Mouse (Mus musculus): Measurements from ENCODE around the gene Ap1ar. TPM values are rescaled to one million over a fixed set of nuclear protein-coding genes. Genes with fewer than 3 reads are reported as not detected.

Gene Ap1ar
- polyA plus RNA-seq, 1 experiment from 2014 or later, result 54.8 TPM

GRCm38 (mm10) chr3:127764541-127764940 is 72.8 kb downstream of the Ap1ar start:
- peaks cover 7% of the 10 kb centered on the region; the same call in 1 of the 2 replicates for H3K27me3 ChIP-seq
- H3K4me1 ChIP-seq, result no peaks in the 10 kb centered on the region
- no peak overlapping the region for H3K9ac ChIP-seq
- H3K36me3 ChIP-seq, result no peaks in the 10 kb centered on the region
- no peak overlapping the region for H3K4me2 ChIP-seq
- no peaks in the 10 kb centered on the region for H3K9me3 ChIP-seq
- no peak for ATAC-seq (ENCODE audit: borderline replicate concordance, extremely low read depth, low FRiP score, low TSS enrichment)
- no peak overlapping the region for H3K4me3 ChIP-seq
- H3K27ac ChIP-seq, result no peak overlapping the region
- 54% methylated on average over 5 of the region's 5 CpGs for WGBS

GRCm38 (mm10) chr3:127763076-127763612 is 74.2 kb downstream of the Ap1ar start:
- WGBS, result 24% methylated on average over 7 of the region's 7 CpGs
- Histone ChIP-seq H3K4me3 (no peak overlapping the region), H3K4me1 (no peaks in the 10 kb centered on the region), H3K4me2 (peak overlapping the region; percentile 16; the same call in 1 of the 2 replicates), H3K27ac (no peak overlapping the region), H3K27me3 (peaks cover 9% of the 10 kb centered on the region; the same call in 1 of the 2 replicates), H3K9me3 (no peaks in the 10 kb centered on the region), H3K9ac (no peak overlapping the region), H3K36me3 (no peaks in the 10 kb centered on the region)
- ATAC-seq (ENCODE audit: borderline replicate concordance, extremely low read depth, low FRiP score, low TSS enrichment), result no peak

- Histone ChIP-seq H3K36me3 (no peaks in the 10 kb centered on the region), H3K9ac (no peak overlapping the region), H3K4me3 (no peak overlapping the region), H3K9me3 (no peaks in the 10 kb centered on the region), H3K4me2 (no peak overlapping the region), H3K27ac (no peak overlapping the region), H3K4me1 (no peaks in the 10 kb centered on the region), H3K27me3 (peaks cover 12% of the 10 kb centered on the region; the same call in 1 of the 2 replicates)
- 61% methylated on average over 8 of the region's 8 CpGs for WGBS
- no peak for ATAC-seq (ENCODE audit: borderline replicate concordance, extremely low read depth, low FRiP score, low TSS enrichment)
These were observed 74.9 kb downstream of the Ap1ar start for GRCm38 (mm10) chr3:127762403-127762802.

- Histone ChIP-seq H3K4me1 (no peaks in the 10 kb centered on the region), H3K36me3 (no peaks in the 10 kb centered on the region), H3K4me3 (no peak overlapping the region), H3K9me3 (no peaks in the 10 kb centered on the region), H3K4me2 (no peak overlapping the region), H3K27ac (no peak overlapping the region), H3K27me3 (peaks cover 16% of the 10 kb centered on the region; the same call in 1 of the 2 replicates), H3K9ac (no peak overlapping the region)
- 12% methylated on average over 8 of the region's 8 CpGs for WGBS
- ATAC-seq (ENCODE audit: borderline replicate concordance, extremely low read depth, low FRiP score, low TSS enrichment), result no peak
These were observed 78.1 kb downstream of the Ap1ar start for GRCm38 (mm10) chr3:127759212-127759611.

- Histone ChIP-seq H3K4me2 (no peak overlapping the region), H3K4me1 (no peaks in the 10 kb centered on the region), H3K9ac (no peak overlapping the region), H3K27ac (no peak overlapping the region), H3K36me3 (no peaks in the 10 kb centered on the region), H3K9me3 (no peaks in the 10 kb centered on the region), H3K4me3 (no peak overlapping the region), H3K27me3 (peaks cover 17% of the 10 kb centered on the region; the same call in 1 of the 2 replicates)
- no peak for ATAC-seq (ENCODE audit: borderline replicate concordance, extremely low read depth, low FRiP score, low TSS enrichment)
- 23% methylated on average over 4 of the region's 4 CpGs for WGBS
These were observed 78.5 kb downstream of the Ap1ar start for GRCm38 (mm10) chr3:127758806-127759205.

- no peak overlapping the region for H3K27ac ChIP-seq
- H3K9me3 ChIP-seq, result no peaks in the 10 kb centered on the region
- no peak overlapping the region for H3K9ac ChIP-seq
- peaks cover 17% of the 10 kb centered on the region; the same call in 1 of the 2 replicates for H3K27me3 ChIP-seq
- H3K36me3 ChIP-seq, result no peaks in the 10 kb centered on the region
- no peak overlapping the region for H3K4me2 ChIP-seq
- no peak overlapping the region for H3K4me3 ChIP-seq
- no peak for ATAC-seq (ENCODE audit: borderline replicate concordance, extremely low read depth, low FRiP score, low TSS enrichment)
- H3K4me1 ChIP-seq, result no peaks in the 10 kb centered on the region
These were observed 79.4 kb downstream of the Ap1ar start for GRCm38 (mm10) chr3:127757886-127758301.

Other genes starting within 250 kb of the Ap1ar start
- not detected in 2 replicates for gene Neurog2, start 204.4 kb downstream of the Ap1ar start, polyA plus RNA-seq (2015; fragmentation: Nextera tagmentation; extraction: Ambion mirVana)
- 1.0 and 1.9 TPM in 2 replicates for gene Alpk1, start 57.0 kb downstream of the Ap1ar start, polyA plus RNA-seq (2015; fragmentation: Nextera tagmentation; extraction: Ambion mirVana)
- 4.9 and 6.1 TPM in 2 replicates for gene Tifa, start 47.7 kb downstream of the Ap1ar start, polyA plus RNA-seq (2015; fragmentation: Nextera tagmentation; extraction: Ambion mirVana)
- 8.3 and 10.4 TPM in 2 replicates for gene Fam241a, start 58.8 kb upstream of the Ap1ar start, polyA plus RNA-seq (2015; fragmentation: Nextera tagmentation; extraction: Ambion mirVana)

Data from lung, embryonic 15.5 days (tissue).